Mouse (Mus musculus) large intestine, adult 2 months (tissue): Measurements from ENCODE around the gene Gm5475. TPM values are rescaled to one million over a fixed set of nuclear protein-coding genes. Genes with fewer than 3 reads are reported as not detected.

Source experiments
- DNase-seq: peaks from one replicate; pipeline ENCODE4 v3.0.0-alpha.2; 2012; ENCODE audit warnings: low read depth, low spot score
- WGBS: fragments of 180-500 bp; shearing (Covaris S2); methylation state at CpG from one replicate; pipeline ENCODE4 v1.1.7; 2018; 5-methylcytosine and 5-hydroxymethylcytosine counted together
- polyA plus RNA-seq: library from polyadenylated mRNA; depleted of rRNA; stranded (reverse); fragments of >200 nt; gene quantifications from 2 replicates; pipeline ENCODE4 v1.2.3, GENCODE M21; 2012

Gm5475 gene
- polyA plus RNA-seq, 1 experiment, result 0.07 TPM

DNA sequence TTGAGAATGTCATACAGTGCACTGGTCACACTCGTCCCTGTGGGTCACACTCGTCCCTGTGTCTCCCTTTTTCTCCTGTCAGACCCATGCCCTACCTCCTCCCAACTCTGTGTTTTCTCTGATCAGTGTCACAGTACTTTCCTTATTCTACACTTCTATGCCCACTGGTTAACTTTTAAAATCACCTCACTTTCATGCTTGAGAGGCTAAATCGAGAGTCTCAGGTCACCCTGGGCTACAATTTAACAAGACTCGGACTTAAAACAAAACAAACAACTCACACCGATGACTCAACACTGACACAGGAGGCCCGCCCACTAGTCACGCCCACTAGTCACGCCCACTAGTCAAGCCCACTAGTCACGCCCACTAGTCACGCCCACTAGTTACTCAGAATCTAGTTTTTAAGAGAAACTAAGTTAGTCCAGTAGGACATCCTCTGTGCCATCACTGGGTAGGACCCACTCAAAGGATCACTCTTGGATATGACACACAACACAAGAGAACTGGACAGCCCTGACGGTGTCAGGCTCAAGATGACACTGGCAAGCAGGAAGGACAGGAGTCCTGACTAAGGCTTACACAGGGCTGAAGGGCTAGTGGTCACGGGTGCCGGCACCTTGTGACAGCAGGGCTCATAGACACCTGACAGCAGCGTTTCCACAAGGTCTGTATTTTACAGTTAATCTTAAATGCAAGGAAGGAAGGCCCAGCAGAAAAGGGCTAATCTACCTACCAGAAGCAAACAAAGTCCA lies 10.9 kb upstream of the Gm5475 start:
- WGBS, result 36% methylated on average over 14 of the region's 14 CpGs
- DNase-seq, result no peak

DNA sequence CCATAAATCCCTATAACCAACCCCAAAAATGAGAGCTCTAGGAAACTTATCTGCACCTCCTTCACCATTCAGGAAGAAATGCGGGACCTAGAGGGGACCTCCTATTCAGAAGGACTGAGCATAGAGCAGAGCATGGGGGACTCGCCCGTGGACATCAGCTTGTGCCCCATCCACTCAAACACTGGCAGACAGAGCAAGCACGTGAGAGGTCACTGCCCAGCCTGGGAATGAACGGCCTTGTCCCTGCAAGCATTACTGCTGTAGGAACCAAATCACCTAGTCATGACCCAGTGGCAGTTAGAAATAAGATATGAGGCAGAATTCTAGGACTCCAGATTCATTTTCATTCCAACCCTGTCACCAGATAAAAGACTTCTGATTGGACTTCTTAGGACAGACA lies 10.2 kb upstream of the Gm5475 start:
- 84% methylated on average over 5 of the region's 5 CpGs for WGBS
- no peak for DNase-seq

DNA sequence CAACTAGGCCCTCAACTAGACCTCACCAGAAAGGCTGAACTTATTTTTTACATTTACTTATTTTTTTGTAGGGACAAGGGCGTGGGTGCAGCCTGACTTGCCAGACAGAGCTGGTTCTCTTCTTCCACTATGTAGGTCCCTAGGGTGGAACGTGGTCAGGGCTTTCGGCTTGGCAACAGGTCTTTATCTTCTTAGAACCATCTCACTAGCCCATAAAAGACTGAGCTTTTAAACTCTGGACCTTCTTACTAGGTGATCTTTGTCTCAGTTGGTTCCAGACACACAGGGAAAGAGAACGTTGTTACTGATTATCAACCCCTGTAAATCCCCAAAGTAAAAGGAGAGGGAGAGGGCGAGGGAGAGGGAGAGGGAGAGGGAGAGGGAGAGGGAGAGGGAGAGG lies 8.6 kb upstream of the Gm5475 start:
- DNase-seq, result no peak
- 32% methylated on average over 4 of the region's 5 CpGs for WGBS

DNA sequence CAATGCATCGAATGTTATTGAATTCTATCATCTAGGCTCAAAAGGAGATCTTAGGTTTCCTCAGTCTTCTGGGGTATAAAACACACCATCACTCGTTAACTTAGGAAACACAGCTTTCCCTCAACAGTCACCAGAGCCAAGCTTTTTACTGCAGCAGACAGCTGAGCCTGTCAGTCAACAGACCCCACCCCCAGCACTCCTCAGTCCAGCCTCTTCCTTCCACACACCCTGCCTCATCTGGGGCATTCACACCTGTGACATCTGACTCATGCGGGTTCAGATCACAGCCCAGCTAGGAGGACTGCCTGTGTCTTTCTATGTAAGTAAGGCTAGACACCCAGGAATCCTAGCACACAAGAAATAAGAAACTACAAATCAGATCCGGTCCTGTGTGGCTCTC lies 7.9 kb upstream of the Gm5475 start:
- WGBS, result 31% methylated on average over 4 of the region's 4 CpGs

DNA sequence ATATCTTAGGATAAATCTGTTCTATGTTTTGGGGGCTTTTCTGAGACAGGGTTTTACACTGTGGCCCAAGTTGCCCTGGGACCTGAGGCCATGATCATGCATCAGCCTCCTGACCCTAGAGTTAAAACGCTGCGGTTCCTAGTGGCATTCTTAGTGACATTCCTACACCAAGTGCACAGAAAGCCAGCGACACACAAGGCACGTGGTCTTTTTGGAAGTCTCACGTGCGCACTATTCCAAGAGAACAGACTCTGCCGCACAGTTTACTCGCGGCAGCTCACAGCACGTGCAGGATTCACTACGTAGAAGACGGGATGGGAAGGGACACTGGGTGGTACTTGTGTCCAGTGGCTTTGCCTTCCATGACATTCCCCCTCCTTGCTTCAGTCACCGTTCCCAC lies 7.0 kb upstream of the Gm5475 start:
- 96% methylated on average over 13 of the region's 13 CpGs for WGBS
- no peak for DNase-seq

More for the DNA sequence above, 7.9 kb upstream of the Gm5475 start:
- peak; percentile 73 for DNase-seq

DNA sequence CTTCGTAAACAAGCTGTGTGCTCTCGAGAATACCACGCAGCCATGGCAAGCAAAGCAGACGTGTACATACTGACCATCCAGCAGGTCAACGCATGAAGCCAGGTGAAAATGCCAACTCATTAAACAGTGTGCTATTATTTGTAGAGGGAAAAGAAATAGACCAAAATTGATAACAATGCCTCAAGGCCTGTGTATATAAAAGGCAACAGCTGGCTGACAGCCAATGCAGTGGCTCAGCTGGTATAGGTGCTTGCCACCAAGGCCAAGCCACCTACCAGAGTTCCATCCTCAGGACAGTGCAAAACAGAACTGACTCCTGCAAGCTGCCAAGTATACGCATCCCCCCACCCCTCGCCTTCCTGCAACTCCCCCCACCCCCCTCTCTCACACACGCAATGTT lies 6.3 kb upstream of the Gm5475 start:
- DNase-seq, result no peak
- 76% methylated on average over 8 of the region's 8 CpGs for WGBS

DNA sequence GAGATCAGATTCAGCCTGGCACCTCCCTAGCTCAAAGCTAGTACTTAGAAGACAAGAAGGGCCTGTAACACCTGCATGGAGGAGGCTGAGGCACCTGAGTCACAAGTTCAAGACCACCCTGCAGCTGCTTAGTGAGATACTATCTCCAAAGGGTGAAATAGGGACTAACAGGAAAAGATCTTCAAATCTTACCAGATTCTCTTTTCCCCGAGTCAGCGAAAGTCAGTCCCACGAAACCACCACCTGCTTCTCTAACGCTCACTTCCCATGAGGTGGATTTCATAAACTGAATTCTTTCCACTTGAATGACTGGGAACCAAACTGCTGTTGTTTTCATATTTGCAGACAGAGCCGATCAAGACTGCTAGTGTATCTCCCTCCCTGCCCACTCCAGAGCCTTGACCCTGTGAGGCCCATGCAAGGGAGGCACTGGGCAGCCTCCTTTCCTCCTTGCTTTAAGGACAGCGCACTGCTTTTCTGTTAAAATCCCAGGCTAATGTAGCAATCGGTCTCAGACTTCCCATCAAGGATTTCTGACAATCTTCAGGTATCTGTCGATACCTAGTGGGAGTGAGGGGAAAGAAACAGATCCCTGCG lies 4.0 kb upstream of the Gm5475 start:
- no peak for DNase-seq
- 90% methylated on average over 9 of the region's 9 CpGs for WGBS

DNA sequence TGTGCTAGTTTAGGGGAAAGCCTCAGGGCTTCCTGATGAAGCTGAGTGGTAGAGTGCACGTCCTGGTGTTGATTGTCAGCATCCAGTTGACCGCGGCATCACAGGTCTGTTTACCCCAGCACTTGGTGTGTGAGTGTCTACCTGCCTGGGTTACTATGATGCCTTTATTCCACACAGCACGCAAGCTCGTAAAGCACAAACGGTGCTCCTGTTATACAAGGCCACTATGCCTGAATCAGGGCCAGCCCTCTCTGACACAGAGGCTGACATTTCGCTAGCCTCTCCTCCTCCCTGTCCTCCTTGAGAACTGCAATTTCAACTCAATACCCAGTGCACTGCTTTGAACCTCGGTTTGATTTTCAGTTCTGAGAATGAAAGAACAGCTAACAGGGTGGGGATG lies 2.6 kb upstream of the Gm5475 start:
- WGBS, result 36% methylated on average over 8 of the region's 8 CpGs
- DNase-seq, result no peak

DNA sequence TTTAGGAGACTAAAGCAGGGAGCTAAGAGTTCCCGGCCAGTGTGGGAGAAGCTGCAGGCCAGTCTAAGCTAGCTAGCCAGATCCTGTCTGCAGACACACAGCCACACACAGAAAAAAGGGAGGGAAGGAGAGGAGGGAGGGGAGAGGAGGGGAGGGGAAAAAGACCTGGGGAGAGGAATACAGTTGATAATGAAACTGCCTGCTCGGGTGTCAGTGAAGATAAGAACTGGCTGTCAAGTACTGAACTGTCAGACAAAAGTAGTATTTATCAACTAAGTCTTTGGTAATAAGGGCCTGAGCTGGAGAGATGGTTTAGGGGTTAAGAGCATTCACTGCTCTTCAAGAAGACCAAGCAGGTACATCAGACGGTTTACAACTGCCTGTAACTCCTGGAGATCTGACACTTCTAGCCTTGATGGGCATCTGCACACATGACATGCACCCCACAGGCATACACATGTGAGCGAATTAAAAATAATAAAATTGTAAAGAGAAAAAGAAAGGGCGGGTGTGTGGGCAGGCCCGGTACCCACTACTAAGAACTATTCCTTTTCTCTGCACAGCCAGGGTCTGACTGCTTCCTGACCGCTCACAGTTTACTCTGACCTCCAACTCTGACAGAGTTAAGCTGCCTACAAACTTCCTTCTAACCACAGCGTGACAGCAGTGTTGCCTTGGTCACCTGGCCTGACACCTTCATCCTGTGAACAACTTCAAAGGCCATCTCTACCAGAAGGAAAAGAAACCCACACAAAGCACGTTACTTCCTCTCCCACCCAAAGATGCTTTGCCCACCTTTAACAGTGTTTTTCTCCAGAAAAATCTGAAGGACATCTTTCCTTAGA lies 1.8 kb upstream of the Gm5475 start:
- DNase-seq, result no peak
- 54% methylated on average over 9 of the region's 9 CpGs for WGBS

DNA sequence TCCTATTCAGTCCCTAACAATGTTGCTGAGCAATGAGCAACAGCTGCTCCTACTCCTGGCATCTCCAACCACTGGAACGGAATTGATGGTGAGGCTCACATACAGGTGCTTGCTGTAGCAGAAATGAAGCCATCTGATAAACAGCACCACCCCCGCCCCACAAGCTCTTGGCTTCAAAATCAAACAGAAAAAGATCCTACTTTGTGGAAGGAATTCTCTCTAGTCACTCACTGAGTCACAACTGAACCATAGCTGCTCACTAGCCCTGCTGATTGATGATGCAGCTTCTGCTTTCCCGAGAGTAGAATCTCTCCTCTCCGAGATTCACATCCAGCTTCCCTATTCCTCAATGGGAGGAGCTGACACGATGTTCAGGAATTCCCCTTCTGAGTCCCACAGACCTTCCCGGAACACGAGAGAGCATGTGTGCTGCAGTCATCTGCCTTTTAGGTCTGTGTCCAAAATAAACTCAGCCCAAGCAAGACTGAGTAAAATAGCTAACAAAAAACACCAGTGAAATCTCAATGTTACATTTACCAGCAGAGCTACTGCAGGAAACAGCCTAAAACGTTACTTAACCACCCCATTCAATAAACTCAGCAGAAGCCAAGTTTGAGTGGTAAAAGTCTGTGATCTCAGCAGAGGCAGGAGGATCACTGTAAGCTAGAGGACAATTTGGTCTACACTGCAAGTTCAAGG lies 739 bp upstream of the Gm5475 start:
- 9% methylated on average over 8 of the region's 8 CpGs for WGBS
- DNase-seq, result no peak

DNA sequence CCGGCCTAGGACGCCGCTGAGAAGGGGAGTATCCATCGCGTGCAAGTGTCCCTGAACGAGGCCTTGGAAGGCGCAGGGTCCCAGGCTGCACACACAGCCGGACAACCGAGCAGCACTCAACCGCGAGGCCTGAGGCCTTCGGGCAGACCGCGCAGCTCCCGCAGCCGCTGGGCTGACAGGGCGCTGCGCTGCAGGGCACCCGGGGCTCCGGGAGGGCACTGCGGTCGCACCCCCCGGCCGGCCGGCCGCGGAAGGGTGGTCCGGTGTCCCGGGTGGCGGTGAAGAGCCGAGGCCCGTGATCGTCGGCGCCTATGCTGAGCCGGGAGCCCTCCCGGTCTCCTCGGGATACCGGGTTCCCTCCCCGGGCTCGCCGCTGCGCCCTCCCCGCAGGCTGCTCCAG lies 529 bp downstream of the Gm5475 start:
- no peak for DNase-seq
- under 1% methylated on average over 44 of the region's 44 CpGs for WGBS

DNA sequence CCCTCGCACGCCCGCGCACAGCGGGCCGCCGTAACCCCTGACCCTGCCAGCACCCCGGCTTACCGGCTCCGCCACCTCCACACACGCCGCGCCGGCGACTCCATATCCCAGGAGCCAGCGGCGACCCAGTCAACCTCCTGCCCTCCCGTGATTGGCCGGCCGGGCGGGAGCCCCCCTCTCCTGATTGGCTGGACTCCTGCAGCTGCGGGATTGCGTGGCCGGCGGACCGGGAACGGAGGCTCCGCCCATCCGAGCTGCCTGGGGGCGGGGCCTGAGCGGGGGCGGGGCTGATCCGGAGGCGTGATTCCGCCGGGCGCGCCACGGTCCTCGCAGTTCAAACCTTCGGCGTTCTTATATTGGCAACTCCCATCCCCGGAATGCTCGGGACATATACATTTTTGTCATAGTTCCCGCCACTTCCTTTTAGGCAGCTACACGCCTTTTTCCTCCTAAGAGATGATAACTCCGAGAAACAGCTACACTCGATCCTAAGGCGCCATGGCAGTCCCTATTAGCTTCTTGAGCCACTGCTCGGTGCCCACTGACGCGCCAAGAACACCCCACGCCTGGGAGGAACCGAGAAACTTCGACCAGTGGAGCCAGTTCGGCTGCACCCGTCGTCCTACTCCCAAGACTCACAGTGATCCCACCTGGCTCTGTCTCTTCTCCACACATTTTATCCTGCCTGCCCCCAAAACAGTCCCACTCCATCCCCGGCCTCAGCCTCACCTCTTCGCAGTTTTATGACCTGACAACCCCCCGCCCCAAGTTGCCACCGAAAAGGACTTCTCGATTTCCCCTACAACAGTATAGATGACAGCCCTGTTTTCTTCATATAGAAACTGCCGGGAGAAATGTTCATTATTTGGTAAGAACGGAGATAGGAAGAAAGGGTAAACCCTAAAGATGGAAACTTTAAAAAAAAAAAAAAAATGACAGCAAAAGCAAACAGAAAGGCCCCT lies 1.2 kb downstream of the Gm5475 start:
- WGBS, result under 1% methylated on average over 64 of the region's 65 CpGs
- DNase-seq, result peak; percentile 80

DNA sequence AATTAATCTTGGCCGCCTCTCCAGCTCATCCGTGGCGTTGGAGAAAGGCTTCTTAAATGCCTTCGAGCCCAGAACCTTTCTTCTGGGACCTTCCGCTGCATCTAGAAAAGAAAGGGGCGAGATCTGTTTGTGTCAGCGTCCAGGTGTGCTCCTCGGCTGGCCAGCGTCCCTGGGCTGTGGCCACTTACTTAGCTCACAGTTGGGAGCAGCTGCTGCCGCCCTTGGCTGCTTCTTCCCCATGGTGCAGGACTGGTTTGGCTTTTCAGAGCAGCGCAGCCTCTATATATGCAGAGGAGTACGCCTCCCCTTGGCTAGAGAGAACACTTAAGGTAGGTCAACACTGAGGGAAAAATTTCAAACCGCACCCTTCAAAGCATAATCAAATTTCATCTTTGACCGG lies 2.0 kb downstream of the Gm5475 start:
- no peak for DNase-seq
- WGBS, result 2% methylated on average over 14 of the region's 14 CpGs

DNA sequence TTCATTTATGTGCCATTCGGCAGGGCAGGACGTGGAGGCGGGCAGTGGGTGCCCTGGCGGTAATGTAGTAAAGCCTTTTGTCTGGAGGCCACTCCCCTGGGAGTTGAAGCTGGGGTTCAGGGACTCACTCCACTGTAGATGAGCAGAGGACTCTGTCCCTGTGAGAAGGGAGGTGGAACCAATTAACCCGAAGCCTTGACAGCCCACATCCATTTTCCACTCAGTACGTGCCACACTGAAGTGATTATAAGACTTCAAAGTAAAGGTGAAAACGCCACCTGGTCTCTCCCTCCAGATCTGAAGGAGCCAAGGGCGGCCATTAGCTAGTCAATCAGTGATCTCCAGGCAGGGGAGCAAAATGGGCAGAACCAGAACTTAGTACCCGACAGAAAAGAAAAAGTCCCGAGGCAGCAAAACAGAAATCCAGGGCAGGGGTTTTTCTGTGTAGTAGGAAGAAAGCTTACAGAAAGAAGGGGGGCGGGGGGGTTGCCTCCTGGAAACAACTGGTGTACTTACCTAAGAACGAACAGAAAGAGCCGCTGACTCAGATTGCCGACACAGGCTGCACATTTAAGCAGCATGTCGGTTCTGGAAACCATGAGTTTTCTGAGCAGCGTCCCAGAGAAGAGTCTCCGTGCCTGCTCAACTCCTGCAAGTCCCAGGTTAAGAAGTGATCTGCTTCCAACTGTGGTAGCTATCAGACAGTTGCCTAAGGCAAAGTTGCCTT lies 2.6 kb downstream of the Gm5475 start, which contains the start of gene Slc11a2:
Gene Slc11a2 (minus strand): TSS at position 677 of the 727 bp plus-strand sequence.
- DNase-seq, result no peak
- 34% methylated on average over 17 of the region's 17 CpGs for WGBS

DNA sequence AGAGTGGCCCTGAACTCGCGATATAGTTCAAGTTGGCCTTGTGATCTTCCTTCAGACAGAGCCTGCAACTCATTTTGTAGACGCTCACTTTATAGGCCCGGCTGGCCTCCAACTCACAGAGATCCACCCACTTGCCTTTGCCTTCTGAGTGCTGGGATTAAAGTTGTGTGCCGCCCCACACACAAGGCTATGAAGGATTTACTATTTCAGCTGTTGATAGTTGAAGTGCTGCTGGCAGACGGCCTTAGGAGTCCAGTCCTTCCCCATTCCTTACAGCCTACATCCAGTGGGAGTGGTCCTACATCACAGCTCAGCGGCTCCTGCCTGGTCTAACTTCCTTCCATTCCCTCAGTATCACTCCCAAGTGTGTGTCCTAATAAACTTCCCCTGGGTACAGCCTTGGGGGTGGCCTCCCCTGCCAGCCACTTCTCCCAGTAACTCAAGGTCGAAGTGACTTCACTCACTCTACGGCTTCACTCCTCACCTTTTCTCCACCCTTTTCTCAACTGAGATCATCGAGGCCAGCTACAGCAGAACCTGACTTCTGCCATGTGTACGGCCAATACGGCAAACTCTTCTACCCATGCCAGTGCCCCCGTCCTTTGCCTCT lies 6.5 kb downstream of the Gm5475 start:
- WGBS, result 38% methylated on average over 13 of the region's 13 CpGs
- no peak for DNase-seq

DNA sequence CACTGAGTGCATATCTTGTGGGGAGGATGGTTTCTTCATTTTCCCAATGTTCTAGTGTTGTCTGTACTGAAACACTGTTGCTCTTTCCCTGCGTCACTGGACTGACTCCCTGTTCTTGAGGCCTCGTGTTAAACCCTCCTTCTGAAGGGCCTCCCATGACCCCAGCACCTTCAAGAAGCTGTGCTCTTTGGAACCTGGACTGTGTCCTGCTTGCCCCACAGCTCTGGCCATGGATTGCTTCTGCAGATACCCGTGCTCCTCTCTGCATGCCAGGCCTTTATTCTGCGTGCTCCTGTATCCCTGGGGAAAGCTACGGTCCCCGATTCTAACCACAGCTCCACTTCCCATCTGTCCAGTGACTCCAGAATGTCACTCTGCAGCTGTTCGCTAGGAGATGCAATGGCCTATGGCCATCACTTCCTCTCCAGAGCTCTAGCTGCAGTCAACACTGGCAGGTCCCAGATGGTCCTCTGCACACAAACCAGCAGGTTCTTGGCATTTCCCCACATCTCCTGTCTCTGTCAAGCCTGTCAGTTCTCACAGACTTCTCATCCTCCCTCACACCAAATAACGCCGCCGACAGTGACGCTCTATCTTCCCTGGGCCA lies 8.1 kb downstream of the Gm5475 start:
- 66% methylated on average over 11 of the region's 11 CpGs for WGBS
- no peak for DNase-seq

DNA sequence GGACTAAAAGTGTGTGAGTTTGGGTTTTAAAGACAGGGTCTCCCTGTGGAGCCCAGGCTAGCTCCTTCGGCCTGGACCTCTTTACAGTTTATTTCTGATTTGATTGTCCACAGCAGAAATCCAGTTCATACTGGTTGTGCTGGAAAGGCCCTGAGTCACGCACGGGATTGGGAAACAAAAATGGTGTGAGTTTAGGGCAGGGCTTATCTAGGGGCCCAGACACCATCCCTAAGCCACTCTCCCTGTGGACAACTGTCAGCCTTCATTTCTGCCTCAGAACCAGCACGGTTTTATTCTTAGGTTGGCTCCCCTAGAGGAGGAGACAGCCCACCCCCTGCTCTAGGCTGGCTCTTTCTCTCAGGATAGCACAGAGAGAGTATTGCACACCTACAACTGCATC lies 11.3 kb downstream of the Gm5475 start:
- WGBS, result 71% methylated on average over 4 of the region's 4 CpGs
- no peak for DNase-seq
